Mouse (Mus musculus) bone marrow, adult 2 months (tissue): ENCODE results near the gene Dctn5. TPM values are rescaled to one million over a fixed set of nuclear protein-coding genes. Genes with fewer than 3 reads are reported as not detected.
A peak's percentile ranks its signal among the peaks of the same experiment; 100 is the strongest.
"Not testable (repeated sequence)": the region's sequence is repeated elsewhere in the genome, so short reads cannot be mapped to it uniquely, and the experiment has no call there.

ENCODE experiments used
- H3K27ac ChIP-seq: fragments of 200-500 bp; 2 replicates; pipeline ENCODE4 v1.5.1; 2012; ENCODE audit warnings: low read depth, mild to moderate bottlenecking, control low read depth, inconsistent platforms, low read length; ENCODE audit not compliant: control insufficient read depth, poor library complexity, insufficient read depth
- H3K4me1 ChIP-seq: fragments of 200-500 bp; 2 replicates; pipeline ENCODE4 v1.6.1; 2011; ENCODE audit warnings: low read length; ENCODE audit not compliant: control insufficient read depth, insufficient read depth
- H3K4me3 ChIP-seq: fragments of 200-500 bp; replicated peaks from 2 replicates; pipeline ENCODE3; 2011; ENCODE audit warnings: mild to moderate bottlenecking, low read depth, low read length, control low read depth; ENCODE audit not compliant: control insufficient read depth
- CTCF ChIP-seq: fragments of 200-500 bp; IDR thresholded peaks from 2 replicates; pipeline ENCODE4 v1.5.1; 2011; ENCODE audit warnings: low read length, control low read depth; ENCODE audit not compliant: control insufficient read depth, insufficient read depth
- POLR2A ChIP-seq: fragments of 200-500 bp; IDR thresholded peaks from 2 replicates; pipeline ENCODE4 v1.6.1; 2011; ENCODE audit warnings: low read depth, mild to moderate bottlenecking, control low read depth, low read length, borderline replicate concordance; ENCODE audit not compliant: control insufficient read depth
- WGBS: fragments of 180-500 bp; shearing (Covaris S2); methylation state at CpG from one replicate; pipeline ENCODE4 v1.1.7; 2018; 5-methylcytosine and 5-hydroxymethylcytosine counted together
- polyA plus RNA-seq: library from polyadenylated mRNA; stranded (reverse); fragments of >200 nt; gene quantifications from 2 replicates; pipeline ENCODE4 v1.2.4, GENCODE M21; 2011; ENCODE audit warnings: low replicate concordance; ENCODE audit not compliant: missing spikeins, insufficient read depth, insufficient read length

Dctn5 gene
- polyA plus RNA-seq, result 46.6 and 62.2 TPM in 2 replicates

DNA sequence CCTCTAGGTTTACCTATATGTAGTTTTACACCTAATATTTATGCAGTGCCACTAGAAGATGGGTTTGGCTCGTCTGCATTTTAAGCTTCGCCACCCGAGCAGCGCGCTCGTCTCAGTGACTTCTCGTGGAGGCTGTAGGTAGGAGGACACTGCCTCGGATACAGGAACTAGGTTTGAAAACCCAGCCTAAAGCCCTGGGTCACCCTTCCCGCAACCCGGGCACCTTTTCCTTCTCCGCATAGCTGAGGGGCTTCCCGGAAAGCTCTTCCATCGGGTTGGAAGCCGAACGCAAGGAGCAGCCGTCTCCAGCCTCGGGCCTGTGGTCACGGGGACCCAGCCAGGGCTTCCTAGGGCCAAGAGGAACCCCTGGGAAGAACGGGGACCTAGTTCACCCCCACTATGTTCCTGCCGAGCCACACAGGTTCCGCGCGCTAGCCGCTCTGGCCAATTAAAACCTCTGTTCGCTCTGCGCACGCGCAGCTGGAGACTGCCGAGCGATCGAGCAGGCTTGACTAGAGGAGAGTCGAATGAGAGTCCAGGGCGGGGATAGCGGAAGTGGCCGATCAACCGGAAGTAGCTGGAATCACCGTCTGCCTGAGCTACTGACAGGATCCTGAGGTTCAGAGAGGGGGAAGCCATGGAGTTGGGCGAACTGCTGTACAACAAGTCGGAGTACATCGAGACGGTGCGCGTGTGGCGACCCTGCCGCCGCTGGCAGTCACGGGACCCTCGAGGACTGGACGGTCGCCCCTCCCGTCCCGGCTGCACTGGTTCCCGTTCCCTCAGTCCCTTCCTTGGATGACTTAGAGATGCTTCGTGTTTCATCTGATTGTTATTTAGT lies at the start of gene Dctn5, which contains the start of gene Palb2:
Gene Dctn5, plus strand, starts transcription at position 545 of the 841 bp plus-strand sequence.
Gene Palb2, minus strand, starts transcription at position 489 of the 841 bp plus-strand sequence.
- Histone ChIP-seq H3K4me1 (no peaks in the 10 kb centered on the region; the same call in 1 of the 2 replicates), H3K27ac (peak within 1 kb of the TSS; percentile 70), H3K4me3 (peak within 1 kb of the TSS; percentile 98)
- WGBS, result under 1% methylated on average over 54 of the region's 54 CpGs
- TF ChIP-seq CTCF (no peak; the same call in 1 of the 2 replicates), POLR2A (peak; percentile 79)

DNA sequence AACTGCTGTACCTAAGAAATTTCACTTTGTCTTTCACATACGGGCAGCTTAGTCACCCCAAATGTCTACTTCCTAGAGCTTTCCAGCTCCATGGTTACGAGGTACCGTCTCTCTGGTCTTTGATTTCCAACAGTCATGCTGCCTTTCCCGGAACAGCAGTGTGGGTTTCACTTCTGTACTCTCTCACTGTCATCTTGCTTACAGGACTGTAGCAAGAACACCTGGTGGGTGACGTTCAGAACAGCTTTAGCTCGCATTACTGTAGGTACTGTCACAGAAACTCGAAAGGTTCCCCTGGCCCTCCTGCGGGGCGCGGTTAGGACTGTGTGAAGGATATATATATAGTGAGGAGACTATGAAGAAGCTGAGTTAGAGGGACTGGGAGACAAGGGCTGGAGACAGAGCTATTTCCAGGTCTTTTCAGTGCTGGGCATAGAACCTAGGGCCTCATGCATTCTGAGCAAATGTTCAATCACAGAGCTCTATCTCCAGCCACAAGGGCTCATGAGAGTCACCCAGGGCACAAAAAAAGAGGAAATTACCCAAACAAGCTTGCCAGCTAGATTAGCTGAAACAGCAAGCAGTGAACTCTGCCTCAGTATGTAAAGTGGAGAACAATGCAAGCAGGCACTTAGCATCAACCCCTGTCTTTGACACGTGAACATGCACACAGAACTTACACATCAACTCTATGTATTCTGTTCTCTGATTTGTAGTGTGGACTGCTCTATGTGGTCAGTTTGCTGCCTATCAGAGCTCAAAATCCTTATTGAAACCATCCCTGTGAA lies 45.5 kb upstream of the Dctn5 start:
- no peak overlapping the region for H3K4me3 ChIP-seq
- H3K27ac ChIP-seq, result no peak overlapping the region
- TF ChIP-seq CTCF, result no peak
- TF ChIP-seq POLR2A, result no peak
- no peaks in the 10 kb centered on the region for H3K4me1 ChIP-seq
- WGBS, result 82% methylated on average over 11 of the region's 11 CpGs

DNA sequence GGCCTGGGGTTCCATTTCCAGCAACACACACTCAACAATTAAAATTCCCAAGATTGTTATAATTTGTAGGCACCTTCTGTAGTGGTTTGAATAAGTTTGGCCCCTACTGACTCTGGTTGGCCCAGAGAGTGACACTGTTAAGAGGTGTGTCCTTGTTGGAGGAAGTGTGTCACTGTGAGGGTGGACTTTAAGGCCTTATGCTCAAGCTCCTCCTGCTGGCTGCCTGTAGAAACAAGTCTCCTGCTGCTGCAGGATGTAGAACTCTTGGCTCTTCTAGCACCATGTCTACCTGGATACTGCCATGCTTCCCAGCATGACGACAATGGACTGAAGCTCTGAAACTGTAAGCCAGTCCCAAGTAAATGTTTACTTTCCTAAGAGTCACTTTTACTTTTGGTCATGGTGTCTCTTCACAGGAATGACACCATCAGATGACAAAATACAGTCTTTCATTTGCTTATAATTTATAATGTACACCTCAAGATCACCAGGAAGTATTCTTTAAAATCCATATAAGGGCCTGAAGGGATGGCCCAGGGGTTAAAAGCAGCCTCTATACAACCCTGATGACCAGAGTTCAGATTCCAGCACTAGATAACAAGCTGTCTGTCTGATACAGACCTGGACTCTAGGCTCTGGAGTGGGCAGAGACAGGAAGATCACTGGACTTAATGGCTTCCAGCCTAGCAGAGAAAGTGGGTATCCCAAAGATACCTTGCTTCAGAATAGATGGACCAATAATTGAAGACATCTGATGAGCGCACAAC lies 38.1 kb upstream of the Dctn5 start:
- Histone ChIP-seq H3K27ac (no peak overlapping the region), H3K4me1 (no peaks in the 10 kb centered on the region), H3K4me3 (no peak overlapping the region)
- TF ChIP-seq CTCF, result peak; percentile 44
- TF ChIP-seq POLR2A, result no peak
- 90% methylated on average over 2 of the region's 2 CpGs for WGBS

DNA sequence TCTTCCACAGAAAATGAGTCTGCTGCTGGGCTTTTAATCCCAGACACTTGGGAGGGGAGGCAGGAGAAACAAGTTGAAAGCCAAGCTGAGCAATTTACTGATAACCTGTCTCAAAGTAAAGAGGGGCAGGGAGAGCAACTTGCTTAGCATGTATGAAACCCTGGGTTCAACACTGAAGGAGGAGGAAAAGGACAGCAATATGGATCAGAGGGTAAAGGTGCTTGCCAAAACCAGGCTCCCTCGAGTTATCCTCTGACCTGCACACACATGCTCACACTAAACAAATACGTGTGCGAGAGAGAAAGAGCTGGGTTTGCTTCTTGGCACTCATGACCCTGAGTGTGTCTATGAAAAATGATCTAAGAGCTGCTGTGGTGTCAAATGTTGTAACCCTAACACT lies 34.8 kb upstream of the Dctn5 start:
- WGBS, result 89% methylated on average over 3 of the region's 3 CpGs
- no peak overlapping the region for H3K4me3 ChIP-seq
- peaks cover 1% of the 10 kb centered on the region; the same call in 1 of the 2 replicates for H3K4me1 ChIP-seq
- no peak overlapping the region for H3K27ac ChIP-seq
- TF ChIP-seq CTCF (no peak), POLR2A (no peak)

DNA sequence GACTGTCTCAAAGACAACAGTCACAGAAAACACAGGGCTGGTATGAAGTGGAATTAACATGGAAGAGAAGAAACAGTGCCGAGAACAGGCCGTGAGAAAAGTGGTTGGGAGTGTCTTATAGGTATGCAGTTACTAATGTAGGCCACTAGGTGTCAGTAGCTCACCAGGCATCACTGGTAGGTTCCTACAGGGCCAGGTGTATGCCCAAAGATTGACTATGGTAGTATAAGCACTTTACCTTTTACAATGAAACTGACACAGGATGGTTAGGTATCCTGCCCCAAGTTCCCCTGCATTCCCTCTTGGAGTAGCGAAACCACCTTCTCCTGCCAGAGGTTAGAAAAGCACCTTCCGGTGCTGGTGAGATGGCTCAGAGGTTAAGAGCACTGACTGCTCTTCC lies 33.6 kb upstream of the Dctn5 start:
- TF ChIP-seq POLR2A (no peak), CTCF (peak; percentile 65)
- Histone ChIP-seq H3K4me1 (peaks cover 1% of the 10 kb centered on the region; the same call in 1 of the 2 replicates), H3K4me3 (no peak overlapping the region), H3K27ac (no peak overlapping the region)
- WGBS, result 47% methylated on average over 4 of the region's 4 CpGs

DNA sequence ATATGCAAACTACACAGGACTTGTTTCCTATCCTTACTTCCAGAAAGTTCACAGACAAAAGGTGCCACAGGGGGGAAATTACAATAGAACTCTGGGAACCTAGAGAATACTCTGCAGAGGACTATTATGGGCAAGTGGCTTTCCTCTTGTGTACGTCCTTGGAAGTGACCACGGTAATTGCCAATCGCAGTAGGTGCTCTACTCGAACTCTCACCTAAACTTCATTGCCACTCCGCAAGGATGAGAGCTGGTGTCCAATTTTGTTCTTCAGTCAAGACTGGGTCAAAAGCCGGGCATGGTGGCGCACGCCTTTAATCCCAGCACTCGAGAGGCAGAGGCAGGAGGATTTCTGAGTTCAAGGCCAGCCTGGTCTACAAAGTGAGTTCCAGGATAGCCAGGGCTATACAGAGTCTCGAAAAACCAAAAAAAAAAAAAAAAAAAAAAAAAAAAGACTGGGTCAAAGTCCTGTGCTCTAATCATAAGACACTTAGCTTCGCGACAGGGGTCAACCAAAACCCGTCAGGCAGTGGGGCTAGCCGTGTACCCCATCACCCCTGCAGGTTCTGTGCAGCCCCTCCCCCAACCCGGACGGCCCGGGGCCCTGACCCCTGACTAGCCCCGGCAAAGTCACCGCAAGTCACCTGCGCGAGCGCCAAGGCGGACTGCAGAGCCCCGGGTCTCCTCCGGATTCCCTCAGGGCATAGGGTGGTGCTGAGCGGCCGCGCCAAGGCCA lies 31.7 kb upstream of the Dctn5 start:
- Histone ChIP-seq H3K27ac (peak overlapping the region; percentile 51; the same call in 1 of the 2 replicates), H3K4me3 (peak overlapping the region; percentile 93)
- not testable (repeated sequence) for H3K4me1 ChIP-seq
- WGBS, result 4% methylated on average over 28 of the region's 28 CpGs

DNA sequence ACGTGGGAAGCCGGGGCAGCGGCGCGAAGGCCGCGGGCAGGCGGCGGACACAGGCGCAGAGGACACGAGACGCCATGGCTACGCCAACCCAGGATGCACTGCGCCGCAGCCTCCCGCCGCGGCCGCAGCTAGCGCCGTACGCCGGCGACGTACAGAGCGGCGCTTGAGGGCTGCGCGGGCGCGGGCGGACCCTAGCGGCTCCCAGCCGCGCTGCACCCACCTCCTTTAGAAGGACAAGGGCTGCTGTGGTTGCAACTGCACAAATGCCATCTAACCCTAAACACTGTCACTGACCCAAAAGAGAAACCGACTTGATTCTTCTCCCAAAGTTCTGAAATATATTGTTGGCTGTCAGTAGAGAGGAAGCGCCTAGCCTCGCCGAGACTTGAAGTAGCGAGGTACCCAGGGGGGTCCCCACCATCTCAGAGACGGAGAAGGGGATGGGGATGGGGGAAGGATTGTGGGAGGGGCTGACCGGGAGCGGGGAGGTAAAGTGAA lies 31.0 kb upstream of the Dctn5 start, which contains the start of gene Ndufab1:
Gene Ndufab1, minus strand, starts transcription at position 140 of the 498 bp plus-strand sequence.
- Histone ChIP-seq H3K4me1 (peaks cover 1% of the 10 kb centered on the region; the same call in 1 of the 2 replicates), H3K27ac (peak within 1 kb of the TSS; percentile 51; the same call in 1 of the 2 replicates), H3K4me3 (peak within 1 kb of the TSS; percentile 93)
- TF ChIP-seq CTCF (peak; percentile 72), POLR2A (peak; percentile 30; the same call in 1 of the 2 replicates)
- WGBS, result under 1% methylated on average over 43 of the region's 43 CpGs
